Mouse (Mus musculus): ENCODE data around the gene Pgm2l1. TPM values are rescaled to one million over a fixed set of nuclear protein-coding genes. Genes with fewer than 3 reads are reported as not detected.

Gene Pgm2l1
- total and polyA plus RNA-seq, 3 experiments = 21.6 to 22.6 (median 22.5) TPM

DNA sequence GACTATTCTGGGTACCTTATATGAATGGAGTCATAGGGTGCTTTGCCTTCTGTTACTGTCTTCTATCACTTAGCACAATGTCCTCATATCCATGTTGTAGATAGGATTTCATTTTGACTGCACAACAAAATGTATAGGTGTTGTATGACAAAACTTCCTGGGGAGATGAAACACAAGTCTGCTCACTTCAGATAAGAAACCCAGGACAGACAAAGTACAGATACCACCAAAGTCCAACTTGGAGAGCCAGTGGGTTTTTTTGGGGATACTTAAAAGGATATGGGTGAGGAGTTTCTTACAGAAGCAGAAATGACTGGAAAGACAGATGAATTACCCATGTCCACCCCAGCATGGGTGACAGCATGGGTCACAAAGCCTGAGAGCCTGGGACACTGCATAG is 6.5 kb downstream of the Pgm2l1 start:
- H3K4me1 ChIP-seq (ENCODE audit: insufficient read depth, low read depth, low read length) = peaks cover 26% of the 10 kb centered on the region
- H3K27me3 ChIP-seq (ENCODE audit: insufficient read depth, low read length) = no peaks in the 10 kb centered on the region
- no peak for ATAC-seq (ENCODE audit: extremely low read depth, insufficient number of reproducible peaks, low FRiP score, poor library complexity, severe bottlenecking)
- TF ChIP-seq CTCF (IDR thresholded peaks at IDR 0.05; ENCODE audit: low read depth, low read length) (no peak), TAL1 (conservative IDR thresholded peaks at IDR 0.05; ENCODE audit: low read depth, low read length) (no peak; the same call in 1 of the 2 replicates), POLR2AphosphoS5 (IDR thresholded peaks at IDR 0.05; ENCODE audit: insufficient replicate concordance, low read depth, low read length) (no peak), GATA1 (IDR thresholded peaks at IDR 0.05; ENCODE audit: borderline replicate concordance, low read length) (no peak), GATA2 (IDR thresholded peaks at IDR 0.05; ENCODE audit: borderline replicate concordance, low read depth, low read length) (no peak)
- no peaks in the 10 kb centered on the region for H3K9me3 ChIP-seq (replicated peaks)
- no peaks in the 10 kb centered on the region for H3K36me3 ChIP-seq (replicated peaks)
- DNase-seq (ENCODE audit: low spot score) = no peak
- no peak overlapping the region for H3K4me3 ChIP-seq (ENCODE audit: low read depth, low read length)

DNA sequence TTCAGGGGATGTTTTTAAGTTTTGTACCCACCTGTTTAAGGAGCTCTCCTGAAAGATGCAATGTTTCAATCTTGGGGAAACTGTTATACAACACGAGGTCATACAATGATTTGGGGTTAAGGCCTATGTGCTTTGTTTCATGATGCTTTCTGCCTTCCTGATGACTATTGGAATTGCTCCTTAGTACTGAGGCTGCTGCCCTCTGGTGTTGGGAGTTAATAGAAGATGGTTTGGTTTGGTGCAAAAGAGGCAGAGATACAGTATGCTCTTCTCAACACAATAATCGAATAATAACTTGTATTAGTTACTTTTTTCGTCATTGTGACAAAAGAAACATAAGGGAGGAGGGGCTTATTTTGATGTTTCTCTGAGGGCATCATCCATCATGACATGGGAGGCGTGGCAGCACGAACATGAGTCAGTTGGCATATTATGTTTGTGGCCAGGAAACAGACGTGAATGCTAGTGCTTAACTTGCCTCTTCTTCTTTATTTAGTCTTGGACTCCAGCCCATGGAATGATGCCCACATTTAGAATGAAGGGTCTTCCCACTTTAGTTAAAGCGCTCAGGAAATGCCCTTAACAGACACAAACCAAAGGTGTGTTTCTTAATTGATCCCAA is 7.2 kb downstream of the Pgm2l1 start:
- no peak for DNase-seq (ENCODE audit: low spot score)
- no peak for TF ChIP-seq CTCF (IDR thresholded peaks at IDR 0.05; ENCODE audit: low read depth, low read length)
- no peak for TF ChIP-seq GATA1 (IDR thresholded peaks at IDR 0.05; ENCODE audit: borderline replicate concordance, low read length)
- TF ChIP-seq TAL1 (conservative IDR thresholded peaks at IDR 0.05; ENCODE audit: low read depth, low read length) = no peak
- no peak for TF ChIP-seq POLR2AphosphoS5 (IDR thresholded peaks at IDR 0.05; ENCODE audit: insufficient replicate concordance, low read depth, low read length)
- TF ChIP-seq GATA2 (IDR thresholded peaks at IDR 0.05; ENCODE audit: borderline replicate concordance, low read depth, low read length) = no peak
- H3K4me3 ChIP-seq (ENCODE audit: low read depth, low read length) = no peak overlapping the region

DNA sequence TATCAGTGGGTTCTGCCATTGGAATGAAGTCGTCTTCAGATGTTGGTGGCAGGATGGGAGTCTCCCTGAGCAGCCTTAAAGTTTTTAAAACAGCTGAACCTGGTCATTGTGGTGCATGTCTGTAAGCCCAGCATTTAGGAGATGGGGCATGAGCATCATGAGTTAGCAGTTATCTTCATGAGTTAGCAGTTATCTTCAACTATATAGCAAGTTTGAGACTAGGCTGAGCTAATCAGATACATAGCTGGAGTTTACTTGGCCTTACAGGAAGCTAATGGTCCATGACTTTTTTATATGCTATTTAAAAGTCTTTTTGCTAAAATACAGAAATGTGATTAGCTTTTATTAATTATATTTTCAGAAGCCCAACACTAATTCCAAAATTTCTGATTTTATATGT is 11.1 kb downstream of the Pgm2l1 start:
- Histone ChIP-seq H3K4me3 (ENCODE audit: low read depth, low read length) (no peak overlapping the region), H3K4me1 (ENCODE audit: insufficient read depth, low read depth, low read length) (peaks cover 13% of the 10 kb centered on the region), H3K36me3 (replicated peaks) (peaks cover 2% of the 10 kb centered on the region), H3K27me3 (ENCODE audit: insufficient read depth, low read length) (no peaks in the 10 kb centered on the region), H3K9me3 (replicated peaks) (no peaks in the 10 kb centered on the region)
- DNase-seq (ENCODE audit: low spot score) (no peak), ATAC-seq (ENCODE audit: extremely low read depth, insufficient number of reproducible peaks, low FRiP score, poor library complexity, severe bottlenecking) (no peak)
- TF ChIP-seq GATA1 (IDR thresholded peaks at IDR 0.05; ENCODE audit: borderline replicate concordance, low read length) (no peak), TAL1 (conservative IDR thresholded peaks at IDR 0.05; ENCODE audit: low read depth, low read length) (no peak), POLR2AphosphoS5 (IDR thresholded peaks at IDR 0.05; ENCODE audit: insufficient replicate concordance, low read depth, low read length) (no peak), CTCF (IDR thresholded peaks at IDR 0.05; ENCODE audit: low read depth, low read length) (no peak), GATA2 (IDR thresholded peaks at IDR 0.05; ENCODE audit: borderline replicate concordance, low read depth, low read length) (no peak)

More for the DNA sequence above, 7.2 kb downstream of the Pgm2l1 start:
- Histone ChIP-seq H3K36me3 (replicated peaks) (peaks cover 2% of the 10 kb centered on the region), H3K27me3 (ENCODE audit: insufficient read depth, low read length) (no peaks in the 10 kb centered on the region), H3K4me1 (ENCODE audit: insufficient read depth, low read depth, low read length) (peaks cover 21% of the 10 kb centered on the region), H3K9me3 (replicated peaks) (no peaks in the 10 kb centered on the region)
- no peak for ATAC-seq (ENCODE audit: extremely low read depth, insufficient number of reproducible peaks, low FRiP score, poor library complexity, severe bottlenecking)

DNA sequence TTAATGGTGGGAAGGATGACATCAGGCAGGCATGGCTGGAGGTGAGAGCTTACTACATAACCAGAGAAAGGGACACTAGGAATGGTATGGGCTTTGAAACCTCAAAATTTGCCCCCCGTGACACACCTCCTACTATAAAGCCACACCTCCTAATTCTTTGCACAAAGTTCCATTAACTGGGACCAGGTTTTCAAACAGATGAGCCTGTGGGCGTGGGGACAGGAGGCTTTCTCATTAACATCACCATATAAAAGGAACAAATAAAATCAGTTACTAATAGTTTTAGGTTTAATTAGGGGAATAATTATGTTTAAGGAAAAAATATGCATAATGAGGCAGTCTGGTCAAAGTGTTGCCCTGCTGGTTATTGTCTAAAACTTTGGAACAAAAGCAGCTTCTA is 13.4 kb downstream of the Pgm2l1 start:
- TF ChIP-seq GATA2 (IDR thresholded peaks at IDR 0.05; ENCODE audit: borderline replicate concordance, low read depth, low read length) (no peak), CTCF (IDR thresholded peaks at IDR 0.05; ENCODE audit: low read depth, low read length) (no peak), POLR2AphosphoS5 (IDR thresholded peaks at IDR 0.05; ENCODE audit: insufficient replicate concordance, low read depth, low read length) (no peak)
- Histone ChIP-seq H3K4me1 (ENCODE audit: insufficient read depth, low read depth, low read length) (no peaks in the 10 kb centered on the region), H3K4me3 (ENCODE audit: low read depth, low read length) (no peak overlapping the region), H3K27me3 (ENCODE audit: insufficient read depth, low read length) (no peaks in the 10 kb centered on the region), H3K36me3 (replicated peaks) (peaks cover 4% of the 10 kb centered on the region), H3K9me3 (replicated peaks) (no peaks in the 10 kb centered on the region)
- DNase-seq (ENCODE audit: low spot score) (no peak), ATAC-seq (ENCODE audit: extremely low read depth, insufficient number of reproducible peaks, low FRiP score, poor library complexity, severe bottlenecking) (no peak)

DNA sequence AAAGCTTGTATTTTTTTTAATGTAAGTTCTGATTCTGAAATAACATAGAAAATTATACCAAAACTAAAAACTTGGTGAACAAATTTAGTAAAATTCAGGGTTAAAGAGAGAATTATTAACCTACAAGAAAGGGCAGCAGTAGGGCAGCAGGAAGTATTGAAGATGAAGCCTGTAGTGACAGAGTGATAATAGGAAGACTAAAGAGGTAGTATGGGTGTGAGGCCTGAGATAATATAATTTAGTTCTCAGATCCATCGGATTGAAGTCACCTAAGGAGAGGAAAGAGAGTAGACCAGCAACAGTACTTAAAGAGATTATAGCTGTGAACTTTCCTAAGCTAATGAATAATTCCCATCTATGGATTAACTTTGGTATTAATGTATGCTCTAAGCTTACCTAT is 15.8 kb downstream of the Pgm2l1 start:
- no peak overlapping the region for H3K4me3 ChIP-seq (ENCODE audit: low read depth, low read length)
- no peaks in the 10 kb centered on the region for H3K27me3 ChIP-seq (ENCODE audit: insufficient read depth, low read length)
- no peaks in the 10 kb centered on the region for H3K4me1 ChIP-seq (ENCODE audit: insufficient read depth, low read depth, low read length)
- no peaks in the 10 kb centered on the region for H3K9me3 ChIP-seq (replicated peaks)
- H3K36me3 ChIP-seq (replicated peaks) = peaks cover 7% of the 10 kb centered on the region
- DNase-seq (ENCODE audit: low spot score) (no peak), ATAC-seq (ENCODE audit: extremely low read depth, insufficient number of reproducible peaks, low FRiP score, poor library complexity, severe bottlenecking) (no peak)
- no peak for TF ChIP-seq POLR2AphosphoS5 (IDR thresholded peaks at IDR 0.05; ENCODE audit: insufficient replicate concordance, low read depth, low read length)
- no peak for TF ChIP-seq CTCF (IDR thresholded peaks at IDR 0.05; ENCODE audit: low read depth, low read length)
- no peak for TF ChIP-seq TAL1 (conservative IDR thresholded peaks at IDR 0.05; ENCODE audit: low read depth, low read length)
- no peak for TF ChIP-seq GATA1 (IDR thresholded peaks at IDR 0.05; ENCODE audit: borderline replicate concordance, low read length)
- TF ChIP-seq GATA2 (IDR thresholded peaks at IDR 0.05; ENCODE audit: borderline replicate concordance, low read depth, low read length) = no peak

DNA sequence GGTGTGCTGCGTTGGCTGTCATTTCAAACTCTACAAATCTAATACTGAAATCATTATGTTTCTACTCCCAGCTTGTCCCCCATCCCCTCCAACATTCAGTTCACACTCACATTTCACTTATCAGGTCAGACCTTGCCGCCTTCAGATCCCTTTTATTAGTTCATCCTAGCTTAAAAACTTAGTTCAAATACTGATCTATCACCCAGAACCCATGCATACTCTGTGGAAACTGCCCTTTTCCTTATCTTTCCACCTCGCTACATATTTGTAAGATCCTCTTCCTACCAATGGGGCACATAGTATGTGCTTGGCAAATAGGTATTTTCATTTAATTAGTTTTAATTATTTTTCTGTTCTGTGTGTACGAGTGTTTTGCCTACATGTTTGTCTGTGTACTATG is 17.0 kb downstream of the Pgm2l1 start:
- H3K4me1 ChIP-seq (ENCODE audit: insufficient read depth, low read depth, low read length) = no peaks in the 10 kb centered on the region
- DNase-seq (ENCODE audit: low spot score) = no peak
- ATAC-seq (ENCODE audit: extremely low read depth, insufficient number of reproducible peaks, low FRiP score, poor library complexity, severe bottlenecking) = no peak
- H3K36me3 ChIP-seq (replicated peaks) = peaks cover 5% of the 10 kb centered on the region
- H3K27me3 ChIP-seq (ENCODE audit: insufficient read depth, low read length) = no peaks in the 10 kb centered on the region
- TF ChIP-seq TAL1 (conservative IDR thresholded peaks at IDR 0.05; ENCODE audit: low read depth, low read length) (no peak), CTCF (IDR thresholded peaks at IDR 0.05; ENCODE audit: low read depth, low read length) (no peak), POLR2AphosphoS5 (IDR thresholded peaks at IDR 0.05; ENCODE audit: insufficient replicate concordance, low read depth, low read length) (no peak)
- H3K4me3 ChIP-seq (ENCODE audit: low read depth, low read length) = no peak overlapping the region
- no peaks in the 10 kb centered on the region for H3K9me3 ChIP-seq (replicated peaks)
